Mouse (Mus musculus) heart, adult 9 months (tissue): ENCODE measurements around the gene B4galt3.
"Not testable (repeated sequence)": the region's sequence is repeated elsewhere in the genome, so short reads cannot be mapped to it uniquely, and the experiment has no call there.

Source experiments
- DNase-seq, 2 experiments: peaks; one replicate each; pipeline ENCODE4 v3.0.0; 2022; ENCODE audit warnings: low spot score in 2 of 2

B4galt3 gene

GRCm38 (mm10) chr1:171284491-171284890 is 14.4 kb downstream of the B4galt3 start:
- DNase-seq: no peak

- peak in 1 of 2 experiments; percentile 9 for DNase-seq
Measured at GRCm38 (mm10) chr1:171285096-171285892, 15.2 kb downstream of the B4galt3 start.

DNA sequence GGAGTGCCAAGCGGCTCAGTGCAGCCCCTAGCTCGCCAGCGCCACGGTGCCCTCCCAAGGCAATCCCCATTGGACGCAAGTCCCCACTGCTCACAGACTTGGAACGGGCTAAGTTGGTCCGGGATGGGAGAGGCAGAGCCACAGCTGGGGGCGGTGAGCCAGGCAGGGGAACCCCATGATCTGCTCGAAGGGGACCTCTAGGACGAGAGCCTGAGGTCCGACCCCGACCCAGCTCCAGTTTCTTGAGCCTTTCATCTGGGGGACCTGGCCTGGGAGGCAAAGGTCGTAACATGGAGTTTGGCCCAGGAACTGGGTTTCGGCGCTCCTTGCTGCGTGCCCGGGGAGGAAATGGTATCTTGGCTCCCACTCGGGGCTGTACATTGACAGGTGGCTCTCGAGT is 16.4 kb downstream of the B4galt3 start:
- DNase-seq: no peak

GRCm38 (mm10) chr1:171287136-171288081 is 17.3 kb downstream of the B4galt3 start, which contains the start of gene Usp21:
Gene Usp21 (minus strand): TSS chr1:171287991.
- DNase-seq: peak; percentile 94 to 96

DNA sequence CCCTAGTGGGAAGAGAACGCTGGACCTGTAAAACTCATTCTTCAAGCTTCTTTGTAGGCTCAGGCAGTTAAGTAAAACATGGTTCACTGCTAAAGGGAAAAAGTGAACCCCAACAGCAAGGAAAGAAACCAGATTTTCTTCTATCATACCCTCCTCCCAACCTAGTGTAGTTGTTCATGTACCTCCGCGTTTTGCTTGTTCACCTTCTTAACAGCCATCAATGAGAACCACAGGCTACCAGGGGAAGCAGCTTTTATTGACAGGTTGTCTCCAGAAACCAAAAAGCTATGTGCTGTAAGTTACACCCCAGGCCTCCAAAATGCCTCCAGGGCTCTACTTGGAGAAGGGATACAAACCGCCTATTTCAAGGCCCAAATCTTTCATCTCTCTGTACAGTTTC is 18.2 kb downstream of the B4galt3 start:
- DNase-seq: no peak

DNA sequence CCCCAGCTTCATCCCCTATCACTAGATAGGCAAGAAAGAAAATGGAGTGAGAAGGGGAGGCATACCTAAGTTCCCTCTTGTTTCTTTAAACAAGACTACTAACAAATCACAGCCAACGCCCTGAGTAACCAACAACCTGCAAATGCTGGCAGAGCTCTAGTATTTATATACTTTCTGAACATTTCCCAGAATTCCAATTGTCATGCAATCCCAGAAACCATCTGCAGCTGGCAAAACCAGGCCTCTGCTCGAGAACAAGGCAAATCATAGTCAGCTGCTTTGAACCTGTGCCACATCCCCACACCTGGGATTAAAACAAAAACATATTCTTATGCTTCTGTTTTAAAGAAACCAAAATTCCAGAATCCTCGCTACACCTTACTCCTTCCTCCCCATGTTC is 23.2 kb downstream of the B4galt3 start:
- DNase-seq: no peak

DNA sequence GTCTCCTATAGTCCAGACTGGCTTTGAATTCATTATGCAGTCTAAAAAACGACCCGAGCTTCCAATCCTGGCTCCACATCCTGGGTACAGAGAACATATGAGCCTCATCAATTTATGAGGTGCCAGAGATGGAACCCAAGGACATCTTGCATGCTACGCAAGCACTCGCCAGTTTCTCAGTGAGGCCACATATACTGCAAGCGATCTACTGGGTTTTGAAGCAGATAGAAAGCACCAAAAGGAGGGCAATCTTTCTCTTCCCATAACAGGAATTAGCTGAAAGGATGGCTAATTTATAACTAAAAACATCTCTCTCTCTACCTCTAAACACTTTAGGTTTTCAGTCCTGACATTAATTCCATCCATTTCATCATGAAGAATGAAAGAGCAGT is 23.8 kb downstream of the B4galt3 start:
- no peak for DNase-seq

DNA sequence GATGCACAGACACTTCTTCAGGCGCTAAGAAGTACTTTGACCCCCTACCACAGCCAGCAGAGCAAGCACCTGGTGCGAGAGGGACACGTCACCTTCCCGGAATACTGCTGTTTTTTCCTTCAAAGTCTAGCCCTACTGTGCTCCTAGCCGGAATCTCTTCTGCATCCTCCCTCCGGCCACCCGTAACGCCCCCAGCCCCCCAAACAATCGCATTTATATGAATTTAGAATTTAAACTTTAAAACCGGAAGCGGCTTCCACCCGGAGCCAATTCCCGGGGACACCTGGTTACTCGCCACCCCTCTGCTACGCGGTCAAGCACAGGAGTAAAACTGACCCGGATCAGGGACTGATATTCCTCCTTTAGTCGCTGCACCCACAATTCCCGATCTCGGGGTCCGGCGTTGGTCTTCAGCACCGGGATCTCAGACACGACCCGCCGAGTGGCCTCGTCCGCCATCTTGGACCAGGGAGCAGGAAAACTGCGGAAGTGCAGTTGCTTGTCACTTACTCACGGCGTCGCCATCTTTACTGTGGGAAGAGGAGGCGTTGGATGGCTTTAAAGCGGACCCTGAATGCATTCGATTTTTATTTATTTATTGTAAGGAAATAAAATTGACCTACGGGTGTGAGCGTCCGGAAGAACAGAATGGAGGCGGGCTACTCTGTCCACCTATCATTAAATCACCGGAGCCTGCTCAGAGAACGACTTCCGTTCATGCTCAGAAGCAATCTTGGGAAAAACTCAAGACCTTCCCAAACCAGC is 24.4 kb downstream of the B4galt3 start, which contains the start of gene Ufc1:
Gene Ufc1 (minus strand): TSS at position 727 of the 765 bp plus-strand sequence.
- peak; percentile 85 to 90 for DNase-seq

GRCm38 (mm10) chr1:171295063-171295402 is 24.9 kb downstream of the B4galt3 start:
- no peak for DNase-seq

- DNase-seq: no peak
Measured at GRCm38 (mm10) chr1:171298226-171298625, 28.1 kb downstream of the B4galt3 start.

DNA sequence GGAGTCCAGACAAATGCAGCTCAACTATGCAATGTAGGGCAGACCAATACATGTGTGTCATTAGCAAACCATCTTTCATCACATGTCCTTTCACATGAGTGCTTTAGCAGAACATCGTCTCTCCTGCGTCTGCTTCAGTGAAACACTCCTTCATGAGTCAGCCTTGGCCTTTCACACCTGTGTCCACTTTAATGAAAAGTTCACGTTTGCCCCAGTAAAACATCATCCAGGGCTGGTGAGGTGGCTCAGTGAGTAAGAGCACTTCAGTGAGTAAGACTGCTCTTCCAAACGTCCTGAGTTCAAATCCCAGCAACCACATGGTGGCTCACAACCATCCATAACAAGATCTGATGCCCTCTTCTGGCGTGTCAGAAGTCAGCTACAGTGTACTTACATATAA is 36.0 kb downstream of the B4galt3 start:
- not testable (repeated sequence) for DNase-seq

DNA sequence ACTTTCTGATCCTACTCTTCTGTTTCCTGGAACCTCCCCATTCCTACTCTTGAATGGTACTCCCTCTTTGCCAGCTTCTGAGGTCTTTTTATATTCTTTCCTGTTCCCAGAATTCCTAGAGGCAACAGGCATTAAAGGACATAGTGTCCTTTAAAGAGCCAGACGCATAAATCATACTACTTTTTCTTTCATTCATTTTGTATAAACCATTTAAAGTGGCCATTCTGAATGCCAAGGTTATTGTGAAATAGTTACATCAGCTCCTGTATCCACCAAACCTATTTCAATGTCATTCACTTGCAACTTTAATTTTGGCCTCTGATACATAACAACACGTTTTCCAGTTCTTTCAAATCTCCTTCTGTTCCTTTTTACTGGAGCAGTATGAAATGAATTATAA is 39.2 kb downstream of the B4galt3 start:
- DNase-seq: no peak

GRCm38 (mm10) chr1:171319748-171320147 is 49.6 kb downstream of the B4galt3 start:
- DNase-seq: no peak

DNA sequence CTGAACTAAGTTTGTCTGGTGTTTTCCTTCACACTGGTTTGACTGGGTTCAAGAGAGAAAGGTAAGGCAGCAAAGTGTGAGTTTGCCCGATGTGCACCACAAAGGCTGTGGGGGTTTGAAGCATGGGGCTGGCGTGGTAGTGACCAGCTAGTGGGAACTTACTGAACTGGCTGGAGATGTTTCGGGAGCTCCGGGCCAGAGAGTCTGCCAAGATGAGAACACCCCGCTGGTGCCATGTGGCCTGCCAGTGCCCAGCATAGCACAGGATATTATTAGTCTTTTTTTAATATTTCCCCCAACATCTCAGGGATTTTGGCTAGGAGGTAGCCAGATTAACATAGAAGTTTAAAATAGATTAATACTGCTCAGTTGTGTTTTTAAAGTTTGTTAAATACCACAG is 50.0 kb downstream of the B4galt3 start:
- no peak for DNase-seq

GRCm38 (mm10) chr1:171321415-171321814 is 51.3 kb downstream of the B4galt3 start:
- DNase-seq: no peak

- DNase-seq: no peak
Measured at GRCm38 (mm10) chr1:171322012-171322411, 51.9 kb downstream of the B4galt3 start.

DNA sequence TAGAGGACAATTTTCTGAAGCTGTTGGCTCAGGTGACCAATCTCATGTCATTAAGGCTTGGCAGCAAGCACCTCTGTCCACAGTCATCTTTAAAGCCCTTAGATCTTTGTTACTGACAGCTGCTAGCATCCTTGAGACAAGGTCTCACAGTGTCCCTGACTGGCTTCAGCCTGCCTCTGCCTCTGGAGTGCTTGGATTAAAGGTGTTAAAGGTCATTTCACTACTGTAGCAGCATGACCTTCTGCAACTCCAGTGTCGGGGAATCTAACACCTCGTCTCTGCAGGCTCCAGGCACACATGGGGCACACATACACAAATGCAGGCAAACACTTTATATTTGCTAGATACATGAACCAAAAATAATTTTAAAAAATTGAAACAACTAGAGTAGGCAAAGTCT is 55.4 kb downstream of the B4galt3 start:
- DNase-seq: no peak
